Mouse (Mus musculus) T-helper 17 cell (primary cell): ENCODE measurements around the gene Scube2.

ENCODE experiments used
- in situ Hi-C, 2 experiments: fragments of 300-600 bp; cut with MboI, MseI; formaldehyde crosslinking; loops; 1 replicate in 1 of 2; 2 replicates in 1 of 2; pipeline ENCODE4 v1.15.1; 2025; ENCODE audit warnings: high pct_unique_total_duplicates in 2 of 2

Gene Scube2

DNA sequence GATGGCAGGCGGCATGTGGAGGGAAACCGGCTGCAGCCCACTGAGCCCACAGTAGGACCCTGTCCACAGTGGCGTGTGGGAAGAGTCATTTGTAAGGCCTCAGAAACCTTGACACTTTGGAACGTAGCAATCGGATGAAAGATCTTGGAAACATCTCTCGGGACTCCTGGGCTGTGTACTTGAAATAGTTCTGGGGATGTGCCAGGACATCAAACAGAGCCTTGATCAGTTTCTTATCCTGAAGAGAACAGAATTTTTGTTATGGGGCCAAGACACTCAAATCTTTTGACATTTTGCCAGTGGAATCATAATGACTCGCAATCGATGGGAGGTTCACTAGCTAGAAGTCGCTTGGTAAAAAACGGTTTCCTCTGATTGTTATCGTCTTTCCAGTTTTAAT lies 66.3 kb downstream of the Scube2 start:
- in situ Hi-C loops = loop anchor here in 1 of 2 experiments (10.0 kb wide), 1 partner anchor 664 kb away; no protein-coding TSS in a partner anchor

DNA sequence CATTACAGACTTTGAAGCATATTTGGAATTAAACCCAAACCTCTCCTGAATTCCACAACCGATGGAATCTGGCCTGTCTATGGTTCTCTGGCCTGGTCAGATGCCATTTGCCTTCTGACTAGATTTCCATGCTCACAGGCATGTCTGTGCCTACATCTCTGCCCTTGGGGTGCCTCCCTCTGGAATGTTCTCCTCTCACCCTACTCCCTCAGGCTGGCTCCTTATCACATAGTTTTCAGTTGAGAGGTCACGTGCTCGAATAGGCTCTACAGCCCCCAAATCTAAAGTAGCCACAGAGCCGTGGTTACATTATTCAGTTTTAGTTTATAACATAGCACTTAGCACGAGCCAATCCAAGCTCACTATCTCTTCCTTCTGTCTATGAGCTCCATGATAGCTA lies 69.9 kb downstream of the Scube2 start:
- in situ Hi-C loops = loop anchor here in 1 of 2 experiments (10.0 kb wide), 1 partner anchor 661 kb away; no protein-coding TSS in a partner anchor

DNA sequence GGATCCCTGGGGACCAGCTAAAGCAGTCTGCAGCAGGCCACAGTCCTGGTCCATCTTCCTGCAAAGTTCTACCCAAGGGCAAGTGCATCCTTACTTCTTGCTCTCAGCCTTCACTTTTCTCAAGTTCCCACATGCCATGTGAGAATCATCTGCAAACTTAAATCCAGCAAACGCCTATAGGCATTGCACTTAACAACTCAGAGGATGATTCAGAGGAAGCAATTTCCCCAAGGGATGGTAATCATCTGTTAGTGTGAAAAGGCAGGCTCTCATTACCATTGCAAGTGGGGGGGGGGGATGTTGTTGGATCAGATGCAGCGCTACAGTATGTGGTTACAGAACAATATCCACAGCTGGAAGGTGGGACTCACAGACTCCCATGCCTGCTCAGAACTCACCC lies 70.9 kb downstream of the Scube2 start:
- in situ Hi-C loops = loop anchor here (5.0 to 10.0 kb wide), 2 partner anchors 98 to 660 kb away; no protein-coding TSS in a partner anchor

DNA sequence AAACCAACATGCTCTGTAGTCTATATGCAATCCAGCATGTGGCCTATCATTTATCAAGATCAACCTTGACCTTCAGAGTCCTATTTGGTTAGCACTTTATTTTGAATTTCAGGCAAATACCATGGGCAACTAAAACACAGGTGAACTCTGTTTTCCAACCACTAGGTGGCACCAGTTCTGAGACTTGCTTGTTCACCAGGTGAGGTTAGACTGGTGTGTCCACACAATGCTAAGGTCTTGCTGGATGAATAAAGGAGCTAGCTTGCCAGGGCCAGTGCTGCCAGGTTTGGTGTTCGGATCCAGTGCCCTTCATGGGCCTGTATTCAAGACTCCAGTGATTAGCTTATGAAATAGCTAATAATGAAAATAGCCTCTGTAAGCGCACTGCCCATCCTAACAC lies 72.7 kb downstream of the Scube2 start:
- in situ Hi-C loops = loop anchor here (5.0 to 10.0 kb wide), 2 partner anchors 100 to 658 kb away; no protein-coding TSS in a partner anchor

DNA sequence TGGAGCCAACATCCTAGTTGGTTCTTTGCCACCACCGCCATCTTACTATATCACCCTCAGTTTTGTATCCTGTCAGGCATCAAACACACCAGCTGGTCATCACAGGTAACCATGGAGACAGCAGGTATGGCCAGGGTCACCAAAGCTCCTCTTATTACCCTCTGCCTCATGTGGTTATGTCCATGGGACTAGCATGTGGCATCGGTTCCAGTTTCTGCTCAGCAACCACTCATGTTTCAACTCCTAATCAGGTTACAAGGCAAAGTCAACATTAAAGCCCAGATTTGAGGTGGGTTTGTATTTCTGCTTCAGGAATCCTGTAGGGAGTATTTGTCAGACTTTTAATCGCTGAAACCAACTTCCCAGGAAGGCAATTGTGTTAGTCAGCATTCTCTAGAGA lies 74.7 kb downstream of the Scube2 start:
- in situ Hi-C loops = loop anchor here (5.0 to 10.0 kb wide), 2 partner anchors 101 to 656 kb away; no protein-coding TSS in a partner anchor

DNA sequence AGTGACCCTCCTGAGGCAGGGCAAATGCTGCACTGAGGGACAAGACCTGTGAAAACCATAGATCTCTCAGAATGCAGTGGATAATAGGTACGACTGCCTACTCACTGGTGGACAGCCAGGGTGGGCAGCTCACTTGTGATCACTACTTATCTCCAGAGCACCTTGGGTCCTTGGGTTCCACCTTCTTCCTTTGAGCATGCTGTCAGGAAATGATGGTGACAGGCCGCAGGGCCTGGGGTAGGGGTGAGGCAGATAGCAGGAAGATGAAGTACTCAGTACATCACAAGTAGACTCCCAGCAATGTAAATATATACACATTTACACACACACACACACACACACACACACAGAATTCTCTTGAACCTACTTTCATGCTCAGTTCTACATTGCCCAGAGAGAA lies 77.6 kb downstream of the Scube2 start:
- in situ Hi-C loops = loop anchor here in 1 of 2 experiments (5.0 kb wide), 1 partner anchor 41 kb away; no protein-coding TSS in a partner anchor

DNA sequence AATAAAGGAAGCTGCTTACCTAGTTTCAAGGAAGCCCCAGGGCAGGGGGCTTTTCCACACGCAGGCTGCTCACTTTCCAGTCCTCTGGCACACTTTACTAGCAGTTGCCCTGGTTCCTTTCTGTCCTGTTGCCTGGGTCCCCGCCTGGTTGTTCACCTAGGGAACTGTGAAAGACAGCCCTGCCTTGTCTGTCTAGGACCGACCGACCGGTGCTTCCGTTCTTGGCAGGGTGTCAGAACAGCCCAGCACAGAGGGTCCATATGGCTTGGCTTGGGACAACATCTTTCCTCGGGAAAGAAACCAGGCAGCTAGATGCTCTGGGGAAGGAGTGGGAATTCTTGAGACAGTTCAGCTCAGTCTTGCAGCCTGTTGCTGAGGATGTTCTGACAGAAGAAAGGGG lies 82.2 kb downstream of the Scube2 start:
- in situ Hi-C loops = no loop called here

DNA sequence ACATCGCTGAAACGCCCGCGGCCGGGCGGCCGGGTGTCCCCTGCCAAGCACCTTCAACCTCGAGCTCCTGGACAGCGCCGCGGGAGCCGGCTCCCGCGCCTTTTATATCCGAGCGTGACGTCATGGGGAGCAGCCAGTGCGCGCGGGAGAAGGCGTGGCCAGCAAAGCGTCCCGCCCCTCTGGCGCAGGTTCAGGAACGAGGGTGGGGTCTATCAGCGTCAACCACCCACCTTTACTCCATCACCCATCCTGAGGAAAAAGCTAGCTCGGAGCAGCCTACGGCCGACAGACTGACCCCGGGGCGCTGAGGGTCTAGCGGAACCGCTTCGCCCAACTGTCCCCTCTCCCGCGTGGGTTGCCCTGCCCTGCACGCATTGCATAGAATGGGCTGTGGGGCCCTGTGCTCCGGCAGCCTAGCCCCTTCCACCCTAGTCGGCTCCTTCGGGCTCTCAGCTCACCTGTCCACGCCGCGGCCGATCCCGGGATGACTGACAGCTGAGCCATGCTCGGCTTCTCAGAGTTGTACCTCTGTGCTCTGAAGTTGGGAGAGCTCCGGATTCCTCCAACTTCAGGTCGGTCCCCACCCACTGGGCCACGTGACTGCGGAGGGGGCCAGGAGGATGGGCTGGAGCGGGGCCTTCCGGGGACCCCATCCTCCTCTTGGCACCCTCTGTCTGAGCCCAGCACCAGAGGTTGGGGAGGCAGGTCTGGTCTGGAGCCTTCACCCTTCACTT lies 83.8 kb downstream of the Scube2 start, which contains the start of gene Nrip3:
Gene Nrip3 (minus strand): TSS at position 556 of the 734 bp plus-strand sequence.
- in situ Hi-C loops = no loop called here

DNA sequence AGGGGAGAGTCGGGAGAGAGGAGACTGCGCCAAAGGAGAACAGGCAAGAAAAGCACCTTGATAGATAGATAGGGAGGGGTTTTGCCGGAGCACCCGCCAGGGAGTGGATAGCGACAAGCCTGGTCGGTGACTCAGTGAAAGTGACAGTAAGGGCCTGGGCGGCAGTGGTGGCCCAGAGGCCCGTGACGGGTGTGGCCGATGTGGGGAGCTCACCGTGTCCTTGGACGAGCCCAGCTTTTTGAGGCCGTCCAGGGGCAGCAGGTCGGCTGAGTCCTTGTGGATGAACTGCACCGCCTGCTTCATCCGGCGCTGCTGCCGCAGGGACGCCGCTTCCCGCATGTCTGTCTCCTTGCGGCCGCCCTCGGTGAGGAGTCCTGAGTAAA lies 84.4 kb downstream of the Scube2 start:
- in situ Hi-C loops = no loop called here

DNA sequence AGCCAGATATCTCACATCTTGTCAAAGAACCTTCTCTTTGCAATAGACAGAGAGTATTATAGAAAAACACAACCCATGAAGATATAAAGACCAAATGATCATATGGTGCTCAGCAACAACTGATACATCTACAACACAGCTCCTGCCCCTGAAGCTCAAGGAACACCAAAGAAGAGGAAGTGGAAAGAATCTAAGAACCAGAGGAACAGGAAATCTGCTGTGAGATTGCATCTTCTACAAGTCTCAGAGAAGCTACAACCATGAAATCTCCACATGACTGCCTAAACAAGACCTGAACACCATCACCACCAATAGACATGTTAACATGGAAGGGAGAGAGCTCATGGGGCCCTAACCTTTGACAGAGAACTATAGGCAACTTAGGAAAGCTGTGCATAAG lies 93.2 kb downstream of the Scube2 start:
- in situ Hi-C loops = no loop called here

DNA sequence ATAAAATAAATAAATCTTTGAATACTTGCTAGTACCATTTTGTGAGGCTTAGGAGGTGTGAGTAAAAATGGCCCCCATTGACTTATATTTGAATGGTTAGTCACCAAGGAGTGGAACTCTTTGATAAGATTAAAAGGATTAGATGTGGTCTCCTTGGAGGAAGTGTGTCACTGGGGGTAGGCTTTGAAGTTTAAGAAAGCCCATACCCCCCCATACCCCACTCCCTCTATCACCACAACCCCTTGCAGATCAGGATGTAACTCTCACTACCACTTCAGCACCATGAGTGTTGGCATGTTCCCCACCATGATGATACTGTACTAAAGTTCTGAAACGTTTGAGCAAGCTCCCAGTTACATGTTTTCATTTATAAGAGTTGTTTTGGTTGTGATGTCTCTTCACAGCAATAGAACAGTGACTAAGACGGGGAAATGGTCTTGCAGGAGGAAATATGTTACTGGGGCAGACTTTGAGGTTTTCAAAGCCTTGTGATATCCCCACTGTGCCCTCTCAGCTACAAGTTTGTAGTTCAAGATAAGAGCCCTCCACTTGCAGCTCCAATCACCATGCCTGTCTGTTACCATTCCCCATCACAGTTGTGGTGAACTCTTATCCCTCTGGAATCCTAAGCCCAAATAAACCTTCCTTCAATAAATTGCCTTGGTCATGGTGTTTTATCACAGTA lies 96.6 kb downstream of the Scube2 start:
- in situ Hi-C loops = no loop called here

DNA sequence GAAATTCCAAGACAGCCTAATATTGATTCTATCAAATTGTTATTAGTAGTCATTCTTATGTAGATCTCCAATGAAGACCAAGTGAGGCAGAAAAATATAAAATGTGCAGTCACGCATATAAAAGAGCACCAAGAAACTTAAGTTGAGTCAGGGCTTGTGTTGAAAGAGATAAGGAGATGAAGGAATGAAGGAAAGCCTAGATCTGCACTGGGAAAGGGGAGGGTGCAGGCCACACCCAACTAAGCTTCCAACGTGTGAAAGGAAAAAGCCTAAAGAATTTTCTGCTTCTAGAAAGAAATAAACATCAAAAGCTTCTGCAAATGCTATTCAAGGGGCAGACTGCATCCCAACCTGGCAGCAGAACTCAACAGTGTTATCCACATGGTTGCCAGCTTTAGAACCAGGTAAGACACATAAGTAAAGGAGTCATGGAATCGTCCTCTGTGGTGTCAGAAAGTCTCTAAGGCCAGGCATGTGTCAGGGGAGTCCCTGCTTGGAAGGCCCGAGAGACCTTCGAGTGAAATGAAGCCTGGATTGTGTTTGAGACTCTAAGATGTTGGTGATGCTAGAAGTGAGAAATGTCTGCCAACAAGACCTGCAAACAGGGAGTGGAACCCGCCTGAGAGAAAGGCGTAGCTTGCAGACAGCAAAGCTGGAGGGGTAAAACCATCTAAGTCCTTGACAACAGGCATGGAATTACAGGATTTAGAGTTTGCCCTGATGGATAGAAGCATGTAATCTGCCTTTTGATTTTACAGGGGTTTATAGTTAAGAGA lies 97.7 kb downstream of the Scube2 start:
- in situ Hi-C loops = no loop called here

DNA sequence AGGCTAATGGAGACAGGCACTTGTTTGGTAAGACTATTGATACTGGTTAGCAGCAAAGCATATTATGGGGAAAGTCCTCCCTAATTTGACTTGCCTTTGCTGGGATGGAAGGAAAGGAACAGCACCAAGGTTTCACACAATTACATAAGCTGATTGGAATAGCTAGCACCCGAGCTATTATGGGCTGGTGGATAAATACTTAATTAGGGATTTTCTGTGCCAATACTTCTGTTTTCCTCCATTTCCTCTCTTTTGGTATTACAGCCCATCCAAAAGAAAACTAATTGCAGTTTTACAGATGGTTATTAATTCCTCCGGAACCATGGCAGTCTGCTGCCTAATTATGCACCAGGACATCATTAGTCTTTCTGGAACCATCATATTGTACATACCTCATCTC lies 101.5 kb downstream of the Scube2 start:
- in situ Hi-C loops = no loop called here

DNA sequence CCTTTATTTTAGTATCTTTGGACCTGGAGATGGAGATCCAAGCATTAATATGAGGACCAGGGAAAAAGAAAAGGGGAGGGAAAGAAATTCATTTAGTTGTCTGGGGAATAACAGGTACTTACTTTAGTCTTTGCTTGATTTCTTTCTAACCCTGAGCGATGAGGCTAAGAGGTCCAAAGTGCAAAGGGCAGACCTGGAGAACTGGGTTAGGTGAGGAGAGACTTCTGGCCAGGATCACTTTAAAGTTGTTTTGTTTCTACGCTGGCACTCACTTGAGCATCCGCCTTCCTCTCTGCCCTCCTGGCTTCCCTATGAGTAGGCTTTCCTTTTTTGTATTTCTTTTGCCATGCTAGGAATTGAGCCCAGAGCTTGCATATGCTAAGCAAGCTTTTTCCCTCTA lies 109.2 kb downstream of the Scube2 start:
- in situ Hi-C loops = no loop called here

DNA sequence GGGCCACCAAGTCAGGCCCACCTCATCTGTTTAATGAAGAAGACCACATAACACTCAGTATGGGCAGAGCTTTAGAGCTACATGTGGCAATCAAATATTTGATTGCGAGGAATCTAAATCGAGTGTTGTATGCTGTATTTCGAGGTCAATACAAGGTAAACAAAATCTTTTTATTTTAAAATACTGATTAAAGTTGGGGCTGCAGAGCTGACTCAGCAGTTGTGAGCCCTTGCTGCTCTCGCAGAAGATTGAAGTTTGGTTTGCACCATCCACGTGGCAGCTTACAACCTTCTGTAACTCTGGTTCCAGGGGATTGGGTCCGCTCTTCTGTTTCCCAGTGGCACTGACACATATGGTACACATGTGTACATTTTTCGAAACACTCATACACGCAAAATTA lies 111.4 kb downstream of the Scube2 start:
- in situ Hi-C loops = no loop called here

DNA sequence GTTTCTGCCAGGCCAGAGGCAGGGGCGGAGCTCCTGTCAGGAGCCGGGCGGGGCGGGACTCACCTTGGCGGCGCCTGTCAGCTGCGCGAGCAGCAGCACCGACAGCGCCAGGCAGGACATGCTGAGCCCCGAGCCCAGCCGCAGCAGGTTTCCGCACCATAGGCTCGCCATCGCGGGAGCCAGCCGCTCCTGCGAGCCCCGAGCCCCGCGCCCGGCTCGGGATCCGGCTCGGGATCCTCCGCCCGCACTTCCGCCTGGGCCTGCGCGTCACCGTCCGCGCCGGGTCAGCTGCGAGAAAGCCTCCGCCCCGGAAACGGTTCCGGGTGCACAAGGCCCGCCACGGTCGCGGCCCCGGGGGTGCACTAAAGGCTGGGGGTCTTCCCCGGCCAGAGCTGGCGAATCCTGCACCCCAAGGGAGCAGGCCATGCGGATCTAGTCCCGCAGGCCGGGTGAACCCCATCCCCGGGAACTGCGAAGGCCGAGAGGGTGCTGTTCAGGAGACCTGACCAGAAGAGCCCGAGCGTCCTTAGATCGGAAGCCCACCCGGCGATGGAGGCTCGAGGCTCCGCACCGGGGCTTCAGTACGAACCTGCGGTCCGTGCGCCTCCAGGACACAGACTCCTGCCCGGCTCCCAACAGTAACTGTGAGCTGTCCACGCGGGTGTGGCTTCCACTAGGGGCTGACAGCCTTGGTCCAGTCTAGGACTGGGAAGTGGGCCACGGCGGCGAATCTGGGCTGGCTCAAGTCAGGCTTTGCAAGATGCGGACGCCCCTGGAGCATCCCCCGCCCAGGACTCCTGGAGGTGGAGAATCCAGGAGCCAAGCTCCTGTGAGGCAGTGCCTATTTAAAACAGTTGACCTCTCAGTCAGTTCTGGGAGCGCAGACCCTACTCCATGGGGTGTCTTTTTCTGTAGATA lies 113.2 kb downstream of the Scube2 start, which contains the start of gene Tmem9b:
Gene Tmem9b (minus strand): TSS at position 868 of the 918 bp plus-strand sequence.
- in situ Hi-C loops = no loop called here

DNA sequence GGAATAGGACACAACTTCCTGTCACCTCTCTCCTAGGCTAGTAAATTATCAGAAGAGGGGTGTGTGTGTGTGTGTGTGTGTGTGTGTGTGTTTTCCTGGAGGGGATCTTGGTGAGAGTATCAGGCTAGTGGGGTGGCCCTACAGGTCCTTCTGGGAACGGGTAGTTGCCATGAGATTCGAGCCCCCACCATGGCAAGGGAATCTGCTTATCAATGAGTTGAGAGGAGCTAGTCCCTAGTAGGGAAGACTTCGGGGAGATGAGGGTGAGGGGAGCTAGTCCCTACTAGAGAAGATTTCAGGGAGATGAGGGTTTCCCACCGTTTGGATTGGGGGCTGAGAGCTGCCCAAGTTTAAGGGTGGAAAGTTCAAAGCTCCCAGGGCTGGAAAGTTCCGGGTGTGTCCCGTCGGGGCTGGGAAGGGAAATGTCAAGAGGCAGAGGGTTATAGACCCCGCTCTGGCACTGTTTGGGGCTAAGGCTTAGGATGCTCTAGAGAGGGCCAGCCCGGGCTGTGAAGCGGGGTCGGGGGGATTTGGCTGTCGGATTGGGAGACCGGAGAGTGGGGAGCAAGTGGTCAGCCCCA lies 114.0 kb downstream of the Scube2 start:
- in situ Hi-C loops = no loop called here
